Mouse (Mus musculus) ES-E14 (cell line): ENCODE data around the gene Tnpo1.

Source experiments
- CHD2 ChIP-seq: IDR thresholded peaks from 2 replicates; pipeline ENCODE4 v1.6.1; 2014; ENCODE audit warnings: mild to moderate bottlenecking, low read depth, low read length, inconsistent platforms
- HCFC1 ChIP-seq: IDR thresholded peaks from 2 replicates; pipeline ENCODE4 v1.6.1; 2012; ENCODE audit warnings: low read length, inconsistent platforms, borderline replicate concordance; ENCODE audit not compliant: insufficient read depth

- no peak for TF ChIP-seq HCFC1
- no peak for TF ChIP-seq CHD2
Observed at GRCm38 (mm10) chr13:98874727-98875126, 51.5 kb downstream of the Tnpo1 start.
